Mouse (Mus musculus): ENCODE data around the gene Prrc2b. TPM values are rescaled to one million over a fixed set of nuclear protein-coding genes. Genes with fewer than 3 reads are reported as not detected.

Prrc2b gene
- polyA plus RNA-seq, 1 experiment from 2014 or later = 44.8 TPM

DNA sequence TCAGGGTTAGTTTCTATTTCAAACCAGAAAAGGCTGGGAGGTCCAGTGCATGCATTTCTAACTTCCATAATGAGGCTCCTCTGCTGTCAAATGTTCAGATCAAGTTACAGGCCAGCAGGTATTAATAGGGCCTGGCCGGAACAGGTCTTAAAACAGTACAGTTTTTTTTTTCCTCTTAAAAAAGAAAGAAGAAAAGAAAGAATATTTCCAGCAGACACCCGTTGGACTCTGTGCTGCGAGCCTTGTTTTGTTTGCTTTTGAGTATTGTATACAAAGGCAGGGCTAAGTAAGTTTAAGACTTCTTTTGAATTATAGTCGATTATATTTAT lies 2.9 kb downstream of the Prrc2b start:
- WGBS = 24% methylated on average over 4 of the region's 4 CpGs
- no peaks in the 10 kb centered on the region for H3K9me3 ChIP-seq
- peaks cover 72% of the 10 kb centered on the region for H3K4me1 ChIP-seq
- peak overlapping the region; percentile 99 for H3K27ac ChIP-seq
- peak overlapping the region; percentile 99 for H3K9ac ChIP-seq
- H3K4me3 ChIP-seq = peak overlapping the region; percentile 88
- peak overlapping the region; percentile 96 for H3K4me2 ChIP-seq
- no peaks in the 10 kb centered on the region for H3K27me3 ChIP-seq
- no peak for ATAC-seq (ENCODE audit: insufficient number of reproducible peaks, insufficient read depth, low FRiP score, low TSS enrichment, low read depth)
- H3K36me3 ChIP-seq = no peaks in the 10 kb centered on the region

DNA sequence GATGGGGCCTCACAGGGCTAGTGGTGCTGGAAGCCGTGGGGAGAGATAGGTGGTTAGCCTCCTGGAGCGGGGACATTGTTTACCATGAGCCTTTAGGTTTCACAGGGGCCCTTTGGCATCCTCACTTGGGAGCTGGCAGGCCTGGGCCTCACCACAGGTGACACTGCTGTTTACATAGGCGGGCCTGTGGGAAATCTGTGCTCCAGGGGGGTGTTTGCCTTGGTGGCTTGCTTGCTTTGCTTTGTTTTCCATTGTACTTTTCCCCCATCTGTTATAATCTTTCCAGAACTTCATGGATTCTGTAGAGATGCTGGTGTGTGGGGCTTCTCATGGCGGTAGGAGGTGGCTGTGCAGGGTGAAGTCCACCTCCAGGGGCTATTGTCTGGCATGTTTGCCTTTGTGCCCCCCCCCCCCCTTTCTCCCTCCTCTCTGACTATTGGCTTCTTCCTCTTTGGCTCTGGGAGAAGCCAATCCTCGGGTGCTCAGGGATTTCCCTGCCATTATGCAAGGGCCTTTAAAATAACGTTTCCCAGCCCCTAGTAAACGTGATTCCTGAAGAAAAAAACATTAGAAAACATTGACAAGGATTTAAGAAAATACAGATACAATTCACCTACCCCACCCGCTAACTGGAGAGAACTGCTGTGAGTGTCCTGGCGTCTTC lies 3.6 kb downstream of the Prrc2b start:
- Histone ChIP-seq H3K9ac (peak overlapping the region; percentile 99; the same call in 1 of the 2 replicates), H3K9me3 (no peaks in the 10 kb centered on the region), H3K4me3 (peak overlapping the region; percentile 88), H3K4me1 (peaks cover 75% of the 10 kb centered on the region), H3K27ac (peak overlapping the region; percentile 99), H3K36me3 (0 out of 2 replicates have a peak, but pooled peaks cover 3% of the 10 kb centered on the region), H3K27me3 (no peaks in the 10 kb centered on the region), H3K4me2 (peak overlapping the region; percentile 96)
- WGBS = 26% methylated on average over 9 of the region's 9 CpGs
- ATAC-seq (ENCODE audit: insufficient number of reproducible peaks, insufficient read depth, low FRiP score, low TSS enrichment, low read depth) = no peak

DNA sequence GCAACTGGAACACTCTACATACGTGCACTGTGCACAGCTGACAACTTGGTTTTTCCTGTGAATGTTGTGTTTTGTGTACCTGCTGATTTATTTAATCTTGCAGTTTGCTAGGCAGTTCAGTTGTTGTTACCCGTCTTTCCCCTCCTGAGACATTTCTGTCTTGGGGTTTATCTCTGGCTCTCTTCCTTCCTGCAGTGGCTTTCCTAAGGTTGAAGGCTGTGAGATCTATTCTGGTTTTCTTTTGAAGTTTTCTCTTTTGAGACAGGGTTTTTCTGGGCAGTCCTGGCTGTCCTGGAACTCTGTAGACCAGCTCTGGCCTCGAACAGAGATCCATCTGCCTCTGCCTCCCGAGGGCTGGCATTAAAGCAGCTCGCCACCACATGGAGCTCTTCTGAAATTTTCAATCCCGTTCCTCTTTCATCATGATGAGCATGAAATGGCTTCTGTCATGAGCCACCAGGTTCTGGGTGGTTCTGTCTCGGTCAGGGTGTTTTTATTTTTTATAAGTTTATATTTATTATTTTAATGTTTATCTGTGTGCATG lies 4.2 kb downstream of the Prrc2b start:
- H3K9ac ChIP-seq = 0 out of 2 replicates have a peak overlapping the region, but pooled peaks have one; percentile 3
- H3K9me3 ChIP-seq = no peaks in the 10 kb centered on the region
- peaks cover 9% of the 10 kb centered on the region; the same call in 1 of the 2 replicates for H3K36me3 ChIP-seq
- no peak for ATAC-seq (ENCODE audit: insufficient number of reproducible peaks, insufficient read depth, low FRiP score, low TSS enrichment, low read depth)
- peak overlapping the region; percentile 99 for H3K27ac ChIP-seq
- 44% methylated on average over 7 of the region's 7 CpGs for WGBS
- peaks cover 75% of the 10 kb centered on the region for H3K4me1 ChIP-seq
- H3K27me3 ChIP-seq = no peaks in the 10 kb centered on the region
- H3K4me3 ChIP-seq = 0 out of 2 replicates have a peak overlapping the region, but pooled peaks have one; percentile 88
- peak overlapping the region; percentile 96 for H3K4me2 ChIP-seq

DNA sequence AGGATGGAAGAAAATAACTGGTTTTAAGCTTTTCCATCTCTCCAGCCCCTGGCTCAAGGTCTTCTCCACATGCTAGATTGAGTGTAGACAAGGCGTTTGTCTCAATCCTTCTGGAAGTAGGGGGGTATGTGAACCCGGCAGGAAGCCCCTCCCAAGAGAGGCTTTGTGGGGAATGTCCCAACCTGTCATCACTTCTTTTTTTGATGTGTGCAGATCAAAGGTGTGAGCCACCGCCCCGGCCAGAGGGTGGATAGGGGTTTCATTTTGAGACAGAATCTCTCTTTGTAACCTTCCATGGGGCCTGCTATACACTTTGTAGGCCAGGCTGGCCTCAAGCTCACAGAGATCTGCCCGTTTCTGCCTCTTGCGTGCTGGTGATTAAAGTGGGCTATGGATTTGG lies 4.7 kb downstream of the Prrc2b start:
- Histone ChIP-seq H3K4me2 (peak overlapping the region; percentile 96), H3K9me3 (no peaks in the 10 kb centered on the region), H3K36me3 (peaks cover 14% of the 10 kb centered on the region; the same call in 1 of the 2 replicates), H3K27me3 (no peaks in the 10 kb centered on the region), H3K4me3 (no peak overlapping the region), H3K9ac (0 out of 2 replicates have a peak overlapping the region, but pooled peaks have one; percentile 3), H3K4me1 (peaks cover 69% of the 10 kb centered on the region), H3K27ac (no peak overlapping the region)
- WGBS = 63% methylated on average over 6 of the region's 6 CpGs
- no peak for ATAC-seq (ENCODE audit: insufficient number of reproducible peaks, insufficient read depth, low FRiP score, low TSS enrichment, low read depth)

DNA sequence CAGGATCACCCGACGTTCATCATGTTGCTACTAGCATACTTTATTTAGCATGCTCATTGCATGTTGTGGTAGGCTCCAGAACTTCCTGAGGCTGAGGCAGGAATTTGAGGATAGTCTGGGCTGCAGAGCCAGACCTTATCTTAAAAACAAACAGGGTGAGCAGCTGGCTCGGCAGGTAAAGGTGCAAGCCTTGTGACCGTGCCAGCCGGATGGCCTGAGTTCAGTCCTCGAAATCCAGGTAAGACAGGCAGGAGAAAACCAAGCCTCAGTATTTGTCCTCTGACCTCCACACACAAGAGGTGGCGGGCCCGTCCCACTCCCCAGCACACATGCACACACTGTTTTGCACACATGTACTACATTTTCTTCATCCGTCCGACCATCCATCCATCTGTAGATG lies 5.8 kb downstream of the Prrc2b start:
- no peaks in the 10 kb centered on the region for H3K9me3 ChIP-seq
- H3K9ac ChIP-seq = peak overlapping the region; percentile 60; the same call in 1 of the 2 replicates
- H3K4me3 ChIP-seq = 0 out of 2 replicates have a peak overlapping the region, but pooled peaks have one; percentile 3
- 40% methylated on average over 10 of the region's 10 CpGs for WGBS
- H3K27me3 ChIP-seq = no peaks in the 10 kb centered on the region
- peak overlapping the region; percentile 96 for H3K4me2 ChIP-seq
- peaks cover 69% of the 10 kb centered on the region for H3K4me1 ChIP-seq
- H3K27ac ChIP-seq = peak overlapping the region; percentile 80
- ATAC-seq (ENCODE audit: insufficient number of reproducible peaks, insufficient read depth, low FRiP score, low TSS enrichment, low read depth) = no peak
- H3K36me3 ChIP-seq = peaks cover 21% of the 10 kb centered on the region; the same call in 1 of the 2 replicates

DNA sequence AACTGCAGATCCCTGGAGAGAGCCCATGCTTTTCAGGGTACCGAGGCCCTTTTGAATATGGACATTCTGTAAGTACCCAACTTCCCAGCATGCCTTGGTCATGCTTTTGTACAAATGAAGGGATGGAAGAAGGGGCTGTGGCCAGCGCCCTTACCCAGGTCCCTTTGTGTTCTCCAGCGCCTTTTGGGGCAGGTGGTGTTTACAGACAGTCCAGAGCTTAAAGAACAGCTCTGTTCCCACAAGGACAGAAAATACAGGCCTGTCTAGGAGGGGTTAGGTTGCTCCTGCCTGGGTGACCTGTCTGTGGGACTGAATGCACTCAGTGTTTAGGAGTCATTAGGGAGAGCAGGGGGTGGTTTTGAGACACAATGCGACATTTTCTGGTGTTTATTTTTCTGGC lies 6.4 kb downstream of the Prrc2b start:
- Histone ChIP-seq H3K4me2 (peak overlapping the region; percentile 96), H3K4me1 (peaks cover 66% of the 10 kb centered on the region), H3K4me3 (0 out of 2 replicates have a peak overlapping the region, but pooled peaks have one; percentile 1), H3K27me3 (no peaks in the 10 kb centered on the region), H3K27ac (peak overlapping the region; percentile 80), H3K36me3 (peaks cover 28% of the 10 kb centered on the region), H3K9ac (peak overlapping the region; percentile 60; the same call in 1 of the 2 replicates), H3K9me3 (no peaks in the 10 kb centered on the region)
- 14% methylated on average over 4 of the region's 4 CpGs for WGBS
- no peak for ATAC-seq (ENCODE audit: insufficient number of reproducible peaks, insufficient read depth, low FRiP score, low TSS enrichment, low read depth)

DNA sequence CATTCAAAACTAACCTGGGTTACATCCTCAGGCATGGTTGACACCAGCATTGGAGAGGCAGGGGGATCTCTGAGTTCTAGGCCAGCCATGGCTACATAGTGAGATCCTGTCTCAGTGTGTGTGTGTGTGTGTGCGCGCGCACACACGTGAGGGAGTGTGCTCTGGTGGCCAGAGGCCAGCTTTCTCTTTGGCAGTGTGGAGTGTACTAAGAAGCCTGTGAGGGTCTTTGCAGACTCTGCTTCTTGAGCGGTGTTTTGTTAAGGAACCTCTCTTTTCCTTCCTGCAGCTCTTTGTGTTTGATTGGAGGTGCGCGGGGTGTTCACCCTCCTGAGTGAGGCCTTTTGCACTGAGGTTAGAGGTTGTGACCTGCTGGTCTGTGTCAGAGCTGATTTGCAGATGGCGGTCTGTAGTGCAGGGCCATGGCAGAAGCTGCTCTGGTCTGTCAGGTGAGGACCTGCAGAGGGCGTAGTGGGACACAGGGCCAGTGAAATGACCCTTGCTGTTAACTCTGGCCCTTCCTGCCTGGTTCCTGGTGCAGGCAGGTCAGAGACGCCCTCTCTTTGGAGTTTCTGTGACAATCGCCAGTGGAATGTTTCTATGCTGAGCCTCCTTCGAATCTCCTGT lies 7.8 kb downstream of the Prrc2b start:
- Histone ChIP-seq H3K27ac (0 out of 2 replicates have a peak overlapping the region, but pooled peaks have one; percentile 28), H3K9me3 (no peaks in the 10 kb centered on the region), H3K9ac (0 out of 2 replicates have a peak overlapping the region, but pooled peaks have one; percentile 6), H3K27me3 (no peaks in the 10 kb centered on the region), H3K4me3 (no peak overlapping the region), H3K4me1 (peaks cover 52% of the 10 kb centered on the region), H3K4me2 (no peak overlapping the region), H3K36me3 (peaks cover 34% of the 10 kb centered on the region)
- WGBS = 66% methylated on average over 12 of the region's 12 CpGs
- no peak for ATAC-seq (ENCODE audit: insufficient number of reproducible peaks, insufficient read depth, low FRiP score, low TSS enrichment, low read depth)

DNA sequence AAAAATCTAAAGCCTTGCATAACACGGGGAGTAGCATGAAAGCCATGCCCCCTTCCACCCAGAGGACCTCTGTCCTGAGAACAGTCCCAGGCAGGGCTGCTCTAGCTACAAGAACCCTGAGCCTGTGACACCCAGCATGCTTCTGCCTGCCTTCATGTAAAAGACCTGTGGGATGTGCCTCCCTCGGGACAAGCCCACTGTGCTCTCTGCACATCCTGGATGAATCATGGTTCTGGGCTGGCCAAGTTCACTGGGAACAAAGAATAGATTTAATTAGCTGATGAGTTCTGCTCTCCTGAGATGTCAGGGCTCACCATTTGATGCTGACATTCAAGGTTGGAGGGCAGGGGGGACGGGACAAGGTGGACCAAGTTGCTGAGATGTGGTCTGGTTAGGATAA lies 9.6 kb downstream of the Prrc2b start:
- Histone ChIP-seq H3K9ac (no peak overlapping the region), H3K27me3 (no peaks in the 10 kb centered on the region), H3K36me3 (peaks cover 34% of the 10 kb centered on the region), H3K27ac (no peak overlapping the region), H3K4me3 (no peak overlapping the region), H3K9me3 (no peaks in the 10 kb centered on the region), H3K4me1 (peaks cover 50% of the 10 kb centered on the region), H3K4me2 (no peak overlapping the region)
- 93% methylated on average over 3 of the region's 3 CpGs for WGBS
- ATAC-seq (ENCODE audit: insufficient number of reproducible peaks, insufficient read depth, low FRiP score, low TSS enrichment, low read depth) = no peak

DNA sequence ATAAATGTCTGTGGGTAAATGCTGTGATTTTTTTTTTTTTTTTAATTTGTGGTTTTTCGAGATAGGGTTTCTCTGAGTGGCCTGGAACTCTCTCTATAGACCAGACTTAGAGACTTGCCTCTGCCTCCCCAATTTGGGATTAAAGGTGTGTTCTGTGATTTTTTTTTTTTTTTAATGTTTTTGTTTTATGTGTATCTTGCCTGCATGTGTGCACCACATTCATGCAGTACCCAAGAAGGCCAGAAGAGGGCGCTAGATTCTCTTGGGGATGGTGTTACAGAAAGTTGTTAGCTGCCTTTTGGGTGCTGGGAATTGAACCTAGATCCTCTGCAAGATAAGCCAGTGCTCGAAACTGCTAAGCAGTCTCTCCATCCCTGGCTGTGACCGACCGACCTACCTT lies 10.1 kb downstream of the Prrc2b start:
- 79% methylated on average over 5 of the region's 5 CpGs for WGBS
- Histone ChIP-seq H3K4me1 (peaks cover 48% of the 10 kb centered on the region), H3K4me2 (no peak overlapping the region), H3K9me3 (no peaks in the 10 kb centered on the region), H3K27me3 (no peaks in the 10 kb centered on the region), H3K9ac (no peak overlapping the region), H3K36me3 (peaks cover 34% of the 10 kb centered on the region), H3K4me3 (no peak overlapping the region), H3K27ac (no peak overlapping the region)
- no peak for ATAC-seq (ENCODE audit: insufficient number of reproducible peaks, insufficient read depth, low FRiP score, low TSS enrichment, low read depth)

DNA sequence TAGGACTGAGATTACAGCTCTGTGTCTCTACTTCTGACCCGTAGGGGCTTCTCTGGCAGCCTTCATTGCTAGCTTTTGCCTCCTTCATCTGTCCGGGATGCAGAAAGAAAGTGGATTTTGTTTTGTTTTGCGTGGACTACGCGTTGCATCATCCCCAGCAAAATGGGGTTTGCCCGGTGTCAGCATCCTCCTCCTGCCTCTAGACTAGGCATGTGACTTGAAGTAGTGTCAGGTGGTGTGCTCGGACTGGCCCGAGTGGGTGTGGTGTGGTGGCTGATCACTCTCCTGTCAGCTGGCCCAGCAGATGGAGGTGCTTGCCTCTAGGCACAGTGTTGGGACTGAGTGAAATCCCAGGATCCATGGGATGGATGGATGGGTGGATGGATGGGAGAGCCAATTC lies 11.2 kb downstream of the Prrc2b start:
- peaks cover 48% of the 10 kb centered on the region for H3K4me1 ChIP-seq
- no peak for ATAC-seq (ENCODE audit: insufficient number of reproducible peaks, insufficient read depth, low FRiP score, low TSS enrichment, low read depth)
- no peak overlapping the region for H3K27ac ChIP-seq
- no peak overlapping the region for H3K9ac ChIP-seq
- H3K9me3 ChIP-seq = no peaks in the 10 kb centered on the region
- 95% methylated on average over 8 of the region's 8 CpGs for WGBS
- peaks cover 34% of the 10 kb centered on the region for H3K36me3 ChIP-seq
- no peaks in the 10 kb centered on the region for H3K27me3 ChIP-seq
- H3K4me3 ChIP-seq = no peak overlapping the region
- no peak overlapping the region for H3K4me2 ChIP-seq

DNA sequence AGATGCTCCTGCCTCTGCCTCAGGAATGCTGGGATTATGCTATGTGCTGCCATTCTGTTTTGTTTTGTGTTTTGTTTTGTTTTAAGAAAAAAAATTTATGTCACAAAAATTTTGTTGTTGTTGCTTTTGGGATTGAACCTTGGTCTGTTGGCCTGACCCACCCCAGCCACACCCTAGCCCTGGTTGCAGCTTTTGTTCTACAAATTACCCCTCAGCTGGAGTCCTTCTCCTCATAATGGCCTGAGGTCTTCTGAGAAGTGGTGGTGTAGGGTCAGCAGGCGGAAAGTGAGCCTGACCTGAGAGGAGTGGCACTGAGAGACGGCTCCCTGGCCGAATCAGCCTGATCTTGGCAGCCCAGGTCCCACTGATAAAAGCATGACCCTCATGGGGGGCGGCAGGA lies 11.8 kb downstream of the Prrc2b start:
- Histone ChIP-seq H3K4me1 (peaks cover 48% of the 10 kb centered on the region), H3K36me3 (peaks cover 34% of the 10 kb centered on the region), H3K27ac (no peak overlapping the region), H3K9me3 (no peaks in the 10 kb centered on the region), H3K27me3 (no peaks in the 10 kb centered on the region), H3K4me3 (no peak overlapping the region), H3K9ac (no peak overlapping the region), H3K4me2 (no peak overlapping the region)
- WGBS = 82% methylated on average over 4 of the region's 4 CpGs
- ATAC-seq (ENCODE audit: insufficient number of reproducible peaks, insufficient read depth, low FRiP score, low TSS enrichment, low read depth) = no peak

Data from embryonic facial prominence, embryonic 13.5 days (tissue).